Mouse (Mus musculus) hindbrain, postnatal 0 days (tissue): ENCODE results near the gene Npl. TPM values are rescaled to one million over a fixed set of nuclear protein-coding genes. Genes with fewer than 3 reads are reported as not detected.

ENCODE experiments used
- ATAC-seq: fragments of 200-750 bp; cut with Nextera tagmentation; 2 replicates; pipeline ENCODE4 v1.8.0; 2017; ENCODE audit warnings: mild to moderate bottlenecking, moderate TSS enrichment, moderate library complexity
- DNase-seq: peaks from one replicate; pipeline ENCODE4 v3.0.0-alpha.2; 2015; ENCODE audit warnings: low spot score
- H3K27ac ChIP-seq: fragments of 300-500 bp; sonication (generic); 2 replicates; pipeline ENCODE4 v1.5.1; 2014; ENCODE audit warnings: mild to moderate bottlenecking
- H3K27me3 ChIP-seq: fragments of 300-500 bp; sonication (generic); 2 replicates; pipeline ENCODE4 v1.6.1; 2014; ENCODE audit warnings: low read length, mixed read lengths; ENCODE audit not compliant: insufficient read depth
- H3K36me3 ChIP-seq: fragments of 300-500 bp; sonication (generic); 2 replicates; pipeline ENCODE4 v1.6.1; 2014; ENCODE audit warnings: low read length, mixed read lengths; ENCODE audit not compliant: insufficient read depth
- H3K4me1 ChIP-seq: fragments of 300-500 bp; sonication (generic); 2 replicates; pipeline ENCODE4 v1.6.1; 2014; ENCODE audit warnings: antibody characterized with exemption, low read length, mixed read lengths; ENCODE audit not compliant: insufficient read depth
- H3K4me2 ChIP-seq: fragments of 300-500 bp; sonication (generic); 2 replicates; pipeline ENCODE4 v1.6.1; 2014; ENCODE audit warnings: low read depth, mild to moderate bottlenecking, low read length, moderate library complexity, mixed read lengths
- H3K4me3 ChIP-seq: fragments of 300-500 bp; sonication (generic); 2 replicates; pipeline ENCODE4 v1.5.1; 2014; ENCODE audit warnings: low read length
- H3K9ac ChIP-seq: fragments of 300-500 bp; sonication (generic); replicated peaks from 2 replicates; pipeline ENCODE4 v1.6.1; 2014; ENCODE audit warnings: mild to moderate bottlenecking, low read length, moderate library complexity, mixed read lengths
- H3K9me3 ChIP-seq: fragments of 300-500 bp; sonication (generic); 2 replicates; pipeline ENCODE4 v1.6.1; 2016; ENCODE audit warnings: low read length, mixed read lengths
- CTCF ChIP-seq: IDR thresholded peaks from 2 replicates; pipeline ENCODE4 v1.5.1; 2016; ENCODE audit warnings: antibody characterized with exemption, control low read depth, low read depth
- WGBS: fragments of 180-500 bp; shearing (Covaris S2); extraction: QIAGEN DNeasy Blood & Tissue Kit; methylation state at CpG from one replicate; pipeline ENCODE4 v1.1.7; 2014; 5-methylcytosine and 5-hydroxymethylcytosine counted together
- polyA plus RNA-seq: library from polyadenylated mRNA; unstranded; fragments of >200 nt; fragmentation: Nextera tagmentation; extraction: Ambion mirVana; gene quantifications from 2 replicates; pipeline ENCODE4 v1.2.1, GENCODE M21; 2015
- total RNA-seq: library from RNA; depleted of rRNA; stranded (reverse); fragments of >200 nt; gene quantifications from 2 replicates; pipeline ENCODE4 v1.2.3, GENCODE M21; 2014; rRNA removed

Gene Npl
- total RNA-seq, result 7.3 and 9.4 TPM in 2 replicates
- 18.3 and 20.2 TPM in 2 replicates for polyA plus RNA-seq

GRCm38 (mm10) chr1:153549536-153550199 is at the start of gene Npl:
Npl (minus strand) TSS chr1:153550045.
- H3K27me3 ChIP-seq, result no peaks in the 10 kb centered on the region
- H3K9me3 ChIP-seq, result no peaks in the 10 kb centered on the region
- peak within 1 kb of the TSS; percentile 72 for H3K4me2 ChIP-seq
- ATAC-seq (peak; percentile 94), DNase-seq (peak; percentile 84)
- WGBS, result 5% methylated on average over 29 of the region's 29 CpGs
- H3K4me1 ChIP-seq, result no peaks in the 10 kb centered on the region
- H3K9ac ChIP-seq, result peak within 1 kb of the TSS; percentile 52
- no peak; the same call in 1 of the 2 replicates for TF ChIP-seq CTCF
- no peaks in the 10 kb centered on the region for H3K36me3 ChIP-seq
- H3K4me3 ChIP-seq, result peak within 1 kb of the TSS; percentile 57
- H3K27ac ChIP-seq, result no peak within 1 kb of the TSS

DNA sequence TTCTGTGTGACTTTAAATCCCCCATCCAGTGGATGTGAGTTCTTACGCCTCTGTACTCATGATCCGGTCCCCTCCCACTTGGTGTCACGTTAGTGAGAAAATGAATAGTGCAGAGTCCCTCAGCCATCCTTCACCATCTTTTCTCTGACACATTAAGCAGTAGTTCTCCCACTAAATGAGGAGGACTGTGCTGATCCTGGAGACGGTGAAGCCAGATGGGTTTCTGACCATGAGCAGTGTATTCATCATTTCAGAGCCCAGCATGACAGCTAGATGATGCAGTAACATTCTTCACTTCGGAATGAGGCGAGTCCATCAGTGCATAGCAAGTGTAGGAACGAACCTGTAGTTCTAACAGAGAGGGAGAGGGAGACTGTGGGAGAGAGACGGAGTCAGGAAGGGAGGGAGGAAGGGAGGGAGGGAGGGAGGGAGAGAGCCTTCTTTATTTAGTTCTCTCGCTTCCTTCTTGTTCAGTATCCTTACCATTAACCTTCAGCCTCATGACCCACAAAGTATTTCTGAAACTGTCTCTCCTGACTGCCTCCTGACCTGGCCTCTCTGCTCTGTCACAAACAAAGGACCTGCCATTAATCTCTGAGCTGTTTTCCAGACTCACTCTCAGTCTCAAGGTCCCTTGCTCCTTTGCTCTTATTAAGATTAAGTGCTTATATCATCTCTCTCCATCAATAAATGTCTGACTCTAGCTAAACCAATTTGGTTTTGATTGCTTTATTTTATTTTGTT is 49.6 kb upstream of the Npl start:
- 27% methylated on average over 9 of the region's 9 CpGs for WGBS

GRCm38 (mm10) chr1:153598773-153599172 is 48.9 kb upstream of the Npl start:
- ATAC-seq (peak; percentile 82), DNase-seq (peak; percentile 84)
- H3K9me3 ChIP-seq, result no peaks in the 10 kb centered on the region
- H3K36me3 ChIP-seq, result no peaks in the 10 kb centered on the region
- no peak overlapping the region for H3K27ac ChIP-seq
- no peak for TF ChIP-seq CTCF
- WGBS, result 10% methylated on average over 2 of the region's 2 CpGs
- H3K4me2 ChIP-seq, result peak overlapping the region; percentile 18; the same call in 1 of the 2 replicates
- no peak overlapping the region for H3K9ac ChIP-seq
- H3K4me1 ChIP-seq, result 0 out of 2 replicates have a peak, but pooled peaks cover 3% of the 10 kb centered on the region
- no peaks in the 10 kb centered on the region for H3K27me3 ChIP-seq
- no peak overlapping the region for H3K4me3 ChIP-seq

More for the DNA sequence above, 49.6 kb upstream of the Npl start:
- no peak for TF ChIP-seq CTCF
- Histone ChIP-seq H3K9me3 (no peaks in the 10 kb centered on the region), H3K9ac (no peak overlapping the region), H3K27me3 (no peaks in the 10 kb centered on the region), H3K4me2 (peak overlapping the region; percentile 18; the same call in 1 of the 2 replicates), H3K4me1 (0 out of 2 replicates have a peak, but pooled peaks cover 3% of the 10 kb centered on the region), H3K4me3 (no peak overlapping the region), H3K27ac (peak overlapping the region; percentile 48; the same call in 1 of the 2 replicates), H3K36me3 (no peaks in the 10 kb centered on the region)
- ATAC-seq (0 out of 2 replicates have a peak, but pooled peaks have one; percentile 39), DNase-seq (no peak)

GRCm38 (mm10) chr1:153593678-153594077 is 43.8 kb upstream of the Npl start:
- no peak overlapping the region for H3K4me2 ChIP-seq
- H3K27me3 ChIP-seq, result no peaks in the 10 kb centered on the region
- no peak for TF ChIP-seq CTCF
- 32% methylated on average over 2 of the region's 2 CpGs for WGBS
- no peaks in the 10 kb centered on the region for H3K9me3 ChIP-seq
- peak; percentile 45 for DNase-seq
- ATAC-seq, result peak; percentile 80
- no peaks in the 10 kb centered on the region for H3K4me1 ChIP-seq
- H3K4me3 ChIP-seq, result no peak overlapping the region
- H3K27ac ChIP-seq, result no peak overlapping the region
- H3K36me3 ChIP-seq, result no peaks in the 10 kb centered on the region
- H3K9ac ChIP-seq, result no peak overlapping the region

DNA sequence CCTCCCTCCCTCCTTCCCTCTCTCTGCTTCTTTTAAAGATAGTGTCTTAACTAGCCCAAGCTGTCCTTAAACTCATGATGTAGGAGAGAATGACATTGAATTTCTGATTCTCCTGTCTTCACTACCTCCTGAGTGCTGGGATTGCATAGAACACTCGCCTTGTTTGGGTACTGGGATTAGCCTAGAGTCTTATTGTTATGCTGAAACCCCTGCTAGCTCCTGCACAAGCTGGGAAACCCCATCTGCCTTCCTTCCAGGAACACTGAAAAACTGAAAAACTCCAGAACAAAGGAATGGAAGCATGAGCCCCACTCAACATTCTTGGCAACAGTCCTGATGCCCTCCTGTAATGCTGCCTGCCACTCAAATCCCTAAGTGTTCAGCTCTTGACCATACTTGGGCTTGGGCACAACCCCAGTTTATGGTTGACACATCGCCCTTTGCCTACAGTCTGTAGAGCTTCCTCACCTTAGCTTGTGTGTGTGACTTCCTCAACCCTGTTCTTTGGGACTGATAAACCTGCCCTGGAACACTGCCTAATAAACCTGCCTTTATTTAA is 40.4 kb upstream of the Npl start:
- no peak overlapping the region for H3K4me2 ChIP-seq
- ATAC-seq (no peak), DNase-seq (no peak)
- no peak for TF ChIP-seq CTCF
- no peak overlapping the region for H3K9ac ChIP-seq
- H3K27ac ChIP-seq, result no peak overlapping the region
- no peaks in the 10 kb centered on the region for H3K4me1 ChIP-seq
- H3K9me3 ChIP-seq, result no peaks in the 10 kb centered on the region
- H3K27me3 ChIP-seq, result no peaks in the 10 kb centered on the region
- H3K4me3 ChIP-seq, result no peak overlapping the region
- no peaks in the 10 kb centered on the region for H3K36me3 ChIP-seq
- WGBS, result 66% methylated on average over 2 of the region's 2 CpGs

DNA sequence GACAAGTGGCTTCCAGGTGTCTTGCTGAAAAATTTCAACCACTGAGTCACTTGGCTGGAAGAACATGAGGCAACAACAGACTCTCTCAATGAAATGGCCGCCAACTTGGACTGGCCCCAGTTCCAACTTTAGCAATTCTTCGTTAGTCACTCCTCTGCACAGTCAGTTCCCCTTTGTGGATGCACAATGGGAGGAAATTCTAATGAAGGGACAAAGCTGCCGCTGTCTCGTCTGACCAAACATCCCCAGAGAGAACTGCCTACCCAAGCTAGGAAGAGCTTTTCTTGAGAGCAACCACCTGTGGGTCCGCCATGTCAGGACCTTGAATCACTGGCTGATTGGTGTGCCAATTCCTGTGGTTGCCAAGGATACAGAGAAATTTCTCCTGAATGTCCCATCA is 38.1 kb upstream of the Npl start:
- no peak for TF ChIP-seq CTCF
- H3K36me3 ChIP-seq, result no peaks in the 10 kb centered on the region
- ATAC-seq (no peak), DNase-seq (no peak)
- no peaks in the 10 kb centered on the region for H3K27me3 ChIP-seq
- no peak overlapping the region for H3K4me3 ChIP-seq
- no peaks in the 10 kb centered on the region for H3K9me3 ChIP-seq
- no peak overlapping the region for H3K27ac ChIP-seq
- H3K4me2 ChIP-seq, result no peak overlapping the region
- no peaks in the 10 kb centered on the region for H3K4me1 ChIP-seq
- 49% methylated on average over 5 of the region's 5 CpGs for WGBS
- no peak overlapping the region for H3K9ac ChIP-seq
